Mouse (Mus musculus) midbrain, embryonic 16.5 days (tissue): ENCODE results near the gene Cabp5. TPM values are rescaled to one million over a fixed set of nuclear protein-coding genes. Genes with fewer than 3 reads are reported as not detected.
"Not testable (repeated sequence)": the region's sequence is repeated elsewhere in the genome, so short reads cannot be mapped to it uniquely, and the experiment has no call there.

ENCODE experiments used
- ATAC-seq: fragments of 200-750 bp; cut with Nextera tagmentation; 2 replicates; pipeline ENCODE4 v1.8.0; 2017; ENCODE audit warnings: moderate TSS enrichment
- H3K27ac ChIP-seq: fragments of 300-500 bp; sonication (generic); 2 replicates; pipeline ENCODE4 v1.5.1; 2014; ENCODE audit warnings: mild to moderate bottlenecking, low read length, mixed read lengths
- H3K27me3 ChIP-seq: fragments of 300-500 bp; sonication (generic); 2 replicates; pipeline ENCODE4 v1.6.1; 2014; ENCODE audit warnings: low read depth, low read length, mixed read lengths; ENCODE audit not compliant: control insufficient read depth, insufficient read depth
- H3K36me3 ChIP-seq: fragments of 300-500 bp; sonication (generic); 2 replicates; pipeline ENCODE4 v1.6.1; 2014; ENCODE audit warnings: mild to moderate bottlenecking, low read length, moderate library complexity, mixed read lengths; ENCODE audit not compliant: control insufficient read depth, insufficient read depth
- H3K4me1 ChIP-seq: fragments of 300-500 bp; sonication (generic); 2 replicates; pipeline ENCODE4 v1.6.1; 2014; ENCODE audit warnings: mild to moderate bottlenecking, low read length, mixed read lengths; ENCODE audit not compliant: control insufficient read depth, insufficient read depth
- H3K4me2 ChIP-seq: fragments of 300-500 bp; sonication (generic); 2 replicates; pipeline ENCODE4 v1.6.1; 2014; ENCODE audit warnings: mild to moderate bottlenecking, low read length, mixed read lengths
- H3K4me3 ChIP-seq: fragments of 300-500 bp; sonication (generic); 2 replicates; pipeline ENCODE4 v1.5.1; 2014; ENCODE audit warnings: low read depth, mild to moderate bottlenecking, low read length, moderate library complexity, mixed read lengths
- H3K9ac ChIP-seq: fragments of 300-500 bp; sonication (generic); 2 replicates; pipeline ENCODE4 v1.6.1; 2014; ENCODE audit warnings: low read depth, low read length, mixed read lengths
- H3K9me3 ChIP-seq: fragments of 300-500 bp; sonication (generic); replicated peaks from 2 replicates; pipeline ENCODE4 v1.6.1; 2014; ENCODE audit warnings: mild to moderate bottlenecking, low read length, mixed read lengths; ENCODE audit not compliant: control insufficient read depth, poor library complexity, severe bottlenecking
- WGBS: fragments of 180-500 bp; shearing (Covaris S2); extraction: QIAGEN DNeasy Blood & Tissue Kit; methylation state at CpG from one replicate; pipeline ENCODE4 v1.1.7; 2014; 5-methylcytosine and 5-hydroxymethylcytosine counted together
- polyA plus RNA-seq: library from polyadenylated mRNA; unstranded; fragments of >200 nt; fragmentation: Nextera tagmentation; extraction: Ambion mirVana; gene quantifications from 2 replicates; pipeline ENCODE4 v1.2.1, GENCODE M21; 2015

The Cabp5 gene
- 0.15 and 0.19 TPM in 2 replicates for polyA plus RNA-seq

GRCm38 (mm10) chr7:13397832-13398231, at the start of gene Cabp5:
Gene Cabp5 (plus strand): TSS chr7:13398132.
- no peak within 1 kb of the TSS for H3K27ac ChIP-seq
- no peaks in the 10 kb centered on the region for H3K36me3 ChIP-seq
- no peak within 1 kb of the TSS for H3K9ac ChIP-seq
- no peaks in the 10 kb centered on the region for H3K9me3 ChIP-seq
- H3K4me3 ChIP-seq: no peak within 1 kb of the TSS
- ATAC-seq: no peak
- no peaks in the 10 kb centered on the region for H3K4me1 ChIP-seq
- no peak within 1 kb of the TSS for H3K4me2 ChIP-seq
- 80% methylated on average over 1 of the region's 1 CpGs for WGBS
- no peaks in the 10 kb centered on the region for H3K27me3 ChIP-seq

- Histone ChIP-seq H3K36me3 (peaks cover 28% of the 10 kb centered on the region), H3K27me3 (no peaks in the 10 kb centered on the region), H3K4me3 (no peak overlapping the region), H3K27ac (no peak overlapping the region), H3K4me1 (no peaks in the 10 kb centered on the region), H3K9ac (no peak overlapping the region), H3K4me2 (no peak overlapping the region), H3K9me3 (peaks cover 6% of the 10 kb centered on the region; the same call in 1 of the 2 replicates)
- no peak for ATAC-seq
These were observed 42.0 kb upstream of the Cabp5 start for GRCm38 (mm10) chr7:13355943-13356342.

DNA sequence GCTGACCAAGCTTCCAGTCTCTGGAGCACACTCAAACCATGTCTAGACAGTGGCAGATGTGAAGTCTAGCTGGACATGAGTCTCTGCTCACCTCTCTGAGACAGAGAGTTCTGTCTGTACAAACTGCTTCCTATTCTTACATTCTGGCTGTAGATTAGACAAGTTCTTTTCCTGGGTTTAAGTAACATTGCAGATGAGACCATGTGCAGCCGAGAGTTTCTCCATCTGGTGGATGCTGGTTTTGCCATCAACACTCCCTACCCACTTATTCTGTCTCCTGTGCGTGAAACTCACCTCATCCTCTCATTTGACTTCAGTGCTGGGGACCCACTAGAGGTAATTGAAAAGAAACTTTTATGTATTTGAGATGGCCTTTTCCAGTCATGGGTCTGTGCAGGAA, 17.3 kb upstream of the Cabp5 start:
- no peak for ATAC-seq
- Histone ChIP-seq H3K4me3 (no peak overlapping the region), H3K27me3 (no peaks in the 10 kb centered on the region), H3K9ac (no peak overlapping the region), H3K9me3 (no peaks in the 10 kb centered on the region), H3K27ac (no peak overlapping the region), H3K4me1 (no peaks in the 10 kb centered on the region), H3K36me3 (no peaks in the 10 kb centered on the region), H3K4me2 (no peak overlapping the region)
- WGBS: 84% methylated on average over 2 of the region's 2 CpGs

GRCm38 (mm10) chr7:13450541-13450940, 52.6 kb downstream of the Cabp5 start, which contains the start of gene Bsph1:
Gene Bsph1 (plus strand): TSS chr7:13450841.
- not testable (repeated sequence) for H3K27me3 ChIP-seq, H3K36me3 ChIP-seq, H3K4me3 ChIP-seq, ATAC-seq, H3K9ac ChIP-seq, H3K4me1 ChIP-seq, H3K4me2 ChIP-seq, H3K27ac ChIP-seq
- WGBS: 90% methylated on average over 1 of the region's 1 CpGs
- peaks cover 14% of the 10 kb centered on the region; the same call in 1 of the 2 replicates for H3K9me3 ChIP-seq

Other genes with a start within 250 kb of the Cabp5 start
- gene Vmn1r88, start 238.6 kb upstream of the Cabp5 start, polyA plus RNA-seq: not detected in 2 replicates
- gene Vmn1r89, start 185.1 kb upstream of the Cabp5 start, polyA plus RNA-seq: not detected in 2 replicates
- gene Lig1, start 120.8 kb upstream of the Cabp5 start, polyA plus RNA-seq: 31.7 and 33.6 TPM in 2 replicates
- gene Zswim9, start 119.4 kb upstream of the Cabp5 start, polyA plus RNA-seq: 12.9 and 15.2 TPM in 2 replicates
- 0.62 and 0.86 TPM in 2 replicates for gene Pla2g4c, start 73.5 kb upstream of the Cabp5 start, polyA plus RNA-seq
- gene Bsph1, start 52.7 kb downstream of the Cabp5 start, polyA plus RNA-seq: not detected in 2 replicates
- not detected in 2 replicates for gene Bsph2, start 172.9 kb downstream of the Cabp5 start, polyA plus RNA-seq
- not detected in 2 replicates for gene Sult2a5, start 225.8 kb downstream of the Cabp5 start, polyA plus RNA-seq